Mouse (Mus musculus) lung, adult 2 months (tissue): ENCODE results near the gene Commd1.

Experiments used
- CTCF ChIP-seq: fragments of 200-500 bp; IDR thresholded peaks from 2 replicates; pipeline ENCODE4 v1.5.1; 2011; ENCODE audit warnings: mild to moderate bottlenecking, low read length, control low read depth; ENCODE audit not compliant: insufficient read depth
- POLR2A ChIP-seq: fragments of 200-500 bp; IDR thresholded peaks from 2 replicates; pipeline ENCODE4 v1.6.1; 2011; ENCODE audit warnings: low read depth, mild to moderate bottlenecking, control low read depth, low read length, borderline replicate concordance; ENCODE audit errors: extremely low read depth

GRCm38 (mm10) chr11:22897642-22898041 lies 84.5 kb downstream of the Commd1 start:
- TF ChIP-seq CTCF (no peak), POLR2A (no peak)
